Mouse (Mus musculus): ENCODE measurements around the gene Ints1.
"Not testable (repeated sequence)": the region's sequence is repeated elsewhere in the genome, so short reads cannot be mapped to it uniquely, and the experiment has no call there.

The Ints1 gene

GRCm38 (mm10) chr5:139754753-139755152, 20.7 kb downstream of the Ints1 start:
- DNase-seq (ENCODE audit: low spot score in 2 of 2): no peak

GRCm38 (mm10) chr5:139750535-139750934, 24.9 kb downstream of the Ints1 start:
- peak; percentile 39 to 49 for DNase-seq (ENCODE audit: low spot score in 2 of 2)

- no peak for DNase-seq (ENCODE audit: low spot score in 2 of 2)
These were observed 25.9 kb downstream of the Ints1 start for GRCm38 (mm10) chr5:139749413-139750125.

- peak in 1 of 2 experiments; percentile 36 for DNase-seq (ENCODE audit: low spot score in 2 of 2)
These were observed 29.7 kb downstream of the Ints1 start for GRCm38 (mm10) chr5:139745771-139746170.

GRCm38 (mm10) chr5:139742640-139743039, 32.8 kb downstream of the Ints1 start:
- DNase-seq (ENCODE audit: low spot score in 2 of 2): not testable (repeated sequence)

- no peak for DNase-seq (ENCODE audit: low spot score in 2 of 2)
These were observed 36.7 kb downstream of the Ints1 start for GRCm38 (mm10) chr5:139738592-139739315.

GRCm38 (mm10) chr5:139737841-139738591, 37.5 kb downstream of the Ints1 start:
- no peak for DNase-seq (ENCODE audit: low spot score in 2 of 2)

- no peak for DNase-seq (ENCODE audit: low spot score in 2 of 2)
These were observed 39.0 kb downstream of the Ints1 start for GRCm38 (mm10) chr5:139736504-139736940.

- DNase-seq (ENCODE audit: low spot score in 2 of 2): peak; percentile 98
These were observed 39.6 kb downstream of the Ints1 start, which contains the start of gene Micall2 for GRCm38 (mm10) chr5:139735677-139736503. Micall2 (minus strand) TSS chr5:139736336.

GRCm38 (mm10) chr5:139734746-139735145, 40.7 kb downstream of the Ints1 start:
- DNase-seq (ENCODE audit: low spot score in 2 of 2): no peak

GRCm38 (mm10) chr5:139734016-139734415, 41.5 kb downstream of the Ints1 start:
- no peak for DNase-seq (ENCODE audit: low spot score in 2 of 2)

- DNase-seq (ENCODE audit: low spot score in 2 of 2): peak; percentile 49 to 71
These were observed 42.8 kb downstream of the Ints1 start for GRCm38 (mm10) chr5:139732634-139733107.

- DNase-seq (ENCODE audit: low spot score in 2 of 2): no peak
These were observed 44.6 kb downstream of the Ints1 start for GRCm38 (mm10) chr5:139730712-139731486.

GRCm38 (mm10) chr5:139727261-139727660, 48.2 kb downstream of the Ints1 start:
- DNase-seq (ENCODE audit: low spot score in 2 of 2): no peak

- DNase-seq (ENCODE audit: low spot score in 2 of 2): no peak
These were observed 49.3 kb downstream of the Ints1 start for GRCm38 (mm10) chr5:139726186-139726585.

- DNase-seq (ENCODE audit: low spot score in 2 of 2): peak in 1 of 2 experiments; percentile 25
These were observed 50.9 kb downstream of the Ints1 start for GRCm38 (mm10) chr5:139724336-139725116.

- no peak for DNase-seq (ENCODE audit: low spot score in 2 of 2)
These were observed 52.4 kb downstream of the Ints1 start for GRCm38 (mm10) chr5:139723113-139723512.

GRCm38 (mm10) chr5:139722709-139723108, 52.8 kb downstream of the Ints1 start:
- no peak for DNase-seq (ENCODE audit: low spot score in 2 of 2)

- no peak for DNase-seq (ENCODE audit: low spot score in 2 of 2)
These were observed 56.5 kb downstream of the Ints1 start for GRCm38 (mm10) chr5:139718949-139719348.

- DNase-seq (ENCODE audit: low spot score in 2 of 2): no peak
These were observed 56.9 kb downstream of the Ints1 start for GRCm38 (mm10) chr5:139718540-139718939.

Measured in heart, adult 9 months (tissue).